Mouse (Mus musculus) gonadal fat pad, adult 2 months (tissue): ENCODE results near the gene Arrdc2. TPM values are rescaled to one million over a fixed set of nuclear protein-coding genes. Genes with fewer than 3 reads are reported as not detected.
"Not testable (repeated sequence)": the region's sequence is repeated elsewhere in the genome, so short reads cannot be mapped to it uniquely, and the experiment has no call there.

Experiments used
- DNase-seq: peaks from one replicate; pipeline ENCODE4 v3.0.0-alpha.2; 2012; ENCODE audit warnings: low read depth
- polyA plus RNA-seq: library from polyadenylated mRNA; depleted of rRNA; stranded (reverse); fragments of >200 nt; gene quantifications from 2 replicates; pipeline ENCODE4 v1.2.3, GENCODE M21; 2012

Arrdc2 gene
- polyA plus RNA-seq, 1 experiment = 134 TPM

GRCm38 (mm10) chr8:70838654-70839407, 689 bp downstream of the Arrdc2 start:
- no peak for DNase-seq

GRCm38 (mm10) chr8:70836666-70837065, 2.9 kb downstream of the Arrdc2 start:
- no peak for DNase-seq

GRCm38 (mm10) chr8:70834071-70834470, 5.4 kb downstream of the Arrdc2 start:
- DNase-seq = no peak

- no peak for DNase-seq
Measured at GRCm38 (mm10) chr8:70833520-70833919, 6.0 kb downstream of the Arrdc2 start.

GRCm38 (mm10) chr8:70833018-70833482, 6.5 kb downstream of the Arrdc2 start:
- no peak for DNase-seq

- DNase-seq = no peak
Measured at GRCm38 (mm10) chr8:70832371-70832770, 7.1 kb downstream of the Arrdc2 start.

GRCm38 (mm10) chr8:70831517-70831916, 8.0 kb downstream of the Arrdc2 start:
- no peak for DNase-seq

- DNase-seq = no peak
Measured at GRCm38 (mm10) chr8:70827796-70828195, 11.7 kb downstream of the Arrdc2 start.

- DNase-seq = no peak
Measured at GRCm38 (mm10) chr8:70827010-70827409, 12.5 kb downstream of the Arrdc2 start.

- no peak for DNase-seq
Measured at GRCm38 (mm10) chr8:70825816-70826215, 13.7 kb downstream of the Arrdc2 start.

GRCm38 (mm10) chr8:70823802-70824201, 15.7 kb downstream of the Arrdc2 start:
- DNase-seq = no peak

- DNase-seq = not testable (repeated sequence)
Measured at GRCm38 (mm10) chr8:70822594-70822993, 16.9 kb downstream of the Arrdc2 start.

- DNase-seq = no peak
Measured at GRCm38 (mm10) chr8:70821992-70822391, 17.5 kb downstream of the Arrdc2 start.

GRCm38 (mm10) chr8:70821399-70821962, 18.0 kb downstream of the Arrdc2 start:
- DNase-seq = no peak

- DNase-seq = peak; percentile 60
Measured at GRCm38 (mm10) chr8:70820101-70820935, 19.2 kb downstream of the Arrdc2 start.

- DNase-seq = no peak
Measured at GRCm38 (mm10) chr8:70816679-70817078, 22.8 kb downstream of the Arrdc2 start.

GRCm38 (mm10) chr8:70812885-70813284, 26.6 kb downstream of the Arrdc2 start:
- no peak for DNase-seq

- DNase-seq = no peak
Measured at GRCm38 (mm10) chr8:70812055-70812454, 27.5 kb downstream of the Arrdc2 start.

GRCm38 (mm10) chr8:70810962-70811680, 28.4 kb downstream of the Arrdc2 start:
- DNase-seq = no peak

GRCm38 (mm10) chr8:70808955-70809701, 30.4 kb downstream of the Arrdc2 start:
- DNase-seq = no peak

GRCm38 (mm10) chr8:70808239-70808638, 31.3 kb downstream of the Arrdc2 start, which contains the start of gene Il12rb1:
Gene Il12rb1 (plus strand): TSS chr8:70808449.
- no peak for DNase-seq
